11 mouse cellular contexts compared by ENCODE assay signal in the genomic region with DNA sequence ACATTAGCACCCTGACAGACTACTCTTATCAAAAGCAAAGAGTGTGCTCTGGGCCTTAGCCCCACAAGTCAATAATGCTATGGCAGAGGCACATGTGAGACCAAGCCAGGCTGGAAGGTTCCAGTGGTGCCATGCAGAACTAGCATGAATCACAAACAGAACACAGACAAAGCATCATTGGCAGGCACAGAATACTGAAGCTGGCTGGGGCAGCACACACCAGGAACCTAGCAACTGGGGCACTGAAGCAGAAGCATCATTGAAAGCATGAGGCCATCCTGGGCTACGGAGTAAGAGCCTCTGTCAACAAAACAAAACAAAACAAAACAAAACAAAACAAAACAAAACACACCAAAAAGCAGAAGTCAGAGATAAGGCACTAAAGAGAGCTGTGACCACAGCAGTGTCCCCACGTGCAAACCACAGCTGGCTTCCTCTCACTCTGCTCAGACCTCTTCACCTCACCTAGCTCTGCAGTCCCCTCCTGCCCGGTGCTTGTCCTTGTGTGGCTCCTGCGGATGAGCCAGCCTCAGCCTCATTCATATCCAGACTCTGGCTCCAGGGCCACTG. TPM values are rescaled to one million over a fixed set of nuclear protein-coding genes. Genes with fewer than 3 reads are reported as not detected.
DNase-seq lines count a peak whose midpoint lies in the region; ATAC-seq and TF ChIP-seq lines count a peak whose summit lies in the region.
"Had no signal": no experiment of that assay in that cellular context is flagged by ENCODE, and none has a peak within 500 bp of the region (broad histone marks: within the 10 kb centered on the region; RNA-seq: fewer than 3 reads in every experiment).

No protein-coding gene starts in this region.

- H3K4me1 ChIP-seq in spleen, adult 2 months (ENCODE audit: control insufficient read depth, insufficient read depth, insufficient read length): peaks cover 26% of the 10 kb centered on the region; the same call in 1 of the 2 replicates
- H3K4me1 ChIP-seq in liver, postnatal 0 days (ENCODE audit: insufficient read depth): peaks cover 33% of the 10 kb centered on the region
- H3K4me1 ChIP-seq in neural tube, embryonic 15.5 days: no peaks in the 10 kb centered on the region
- H3K4me1 ChIP-seq: forebrain, embryonic 13.5 days had no signal

- no peaks in the 10 kb centered on the region for H3K36me3 ChIP-seq in spleen, adult 2 months (ENCODE audit: control insufficient read depth, insufficient read depth, low read length)
- no peaks in the 10 kb centered on the region for H3K36me3 ChIP-seq in liver, postnatal 0 days (replicated peaks; ENCODE audit: insufficient read depth, low read length)
- no peaks in the 10 kb centered on the region for H3K36me3 ChIP-seq in neural tube, embryonic 15.5 days
- H3K36me3 ChIP-seq: heart, embryonic 15.5 days had no signal

- DNase-seq in gastrocnemius, adult 2 months: no peak
- no peak for DNase-seq in gastrocnemius, postnatal 14 days
- peak; percentile 34 to 54 for DNase-seq in spleen, adult 2 months (ENCODE audit: low read depth in 1 of 2, low spot score in 2 of 2)
- no peak for DNase-seq in spleen, postnatal 14 days (ENCODE audit: low spot score in 2 of 2)
- peak; percentile 42 for DNase-seq in liver, postnatal 0 days
- DNase-seq in adipocyte (ENCODE audit: low spot score): no peak
- DNase-seq: kidney, adult 8-10 months had no signal

- H3K9me3 ChIP-seq in liver, postnatal 0 days (ENCODE audit: low read length): no peaks in the 10 kb centered on the region
- no peaks in the 10 kb centered on the region for H3K9me3 ChIP-seq in neural tube, embryonic 15.5 days (replicated peaks)
- H3K9me3 ChIP-seq: forebrain, embryonic 13.5 days; heart, embryonic 15.5 days had no signal

- no peak for TF ChIP-seq POLR2A in spleen, adult 2 months (IDR thresholded peaks at IDR 0.05; ENCODE audit: low read depth, low read length)

- H3K9ac ChIP-seq in liver, postnatal 0 days (replicated peaks): peak overlapping the region; percentile 41
- no peak overlapping the region for H3K9ac ChIP-seq in neural tube, embryonic 15.5 days (replicated peaks)
- H3K9ac ChIP-seq: forebrain, embryonic 13.5 days; heart, embryonic 15.5 days had no signal

- peak overlapping the region; percentile 89 for H3K27ac ChIP-seq in gastrocnemius, adult 2 months
- H3K27ac ChIP-seq in spleen, adult 2 months (ENCODE audit: insufficient read depth, low read length): peak overlapping the region; percentile 82
- peak overlapping the region; percentile 90 for H3K27ac ChIP-seq in liver, postnatal 0 days (ENCODE audit: low read depth)
- no peak overlapping the region for H3K27ac ChIP-seq in neural tube, embryonic 15.5 days (replicated peaks)
- H3K27ac ChIP-seq: forebrain, embryonic 13.5 days; heart, embryonic 15.5 days had no signal

- ATAC-seq in liver, postnatal 0 days: peak; percentile 20; the same call in 1 of the 2 replicates
- ATAC-seq in cerebellum, adult (ENCODE audit: insufficient number of reproducible peaks, low FRiP score, low TSS enrichment): no peak
- ATAC-seq in neural tube, embryonic 15.5 days (ENCODE audit: low FRiP score): no peak
- ATAC-seq: forebrain, embryonic 13.5 days had no signal

- TF ChIP-seq CTCF in gastrocnemius, adult 2 months (IDR thresholded peaks at IDR 0.05): no peak
- no peak for TF ChIP-seq CTCF in spleen, adult 2 months (IDR thresholded peaks at IDR 0.05; ENCODE audit: extremely low read depth, insufficient read depth, insufficient read length, insufficient replicate concordance)
- no peak for TF ChIP-seq CTCF in liver, postnatal 0 days (IDR thresholded peaks at IDR 0.05; ENCODE audit: low read depth)

- intact Hi-C loops in gastrocnemius, adult 2 months (cut with DNase I): no loop called here
- intact Hi-C loops in gastrocnemius, postnatal 14 days (cut with DNase I; ENCODE audit: low total_unique reads): no loop called here

- no peak overlapping the region for H3K4me3 ChIP-seq in gastrocnemius, adult 2 months
- H3K4me3 ChIP-seq in spleen, adult 2 months (ENCODE audit: extremely low read depth, insufficient read depth, insufficient read length): no peak overlapping the region
- no peak overlapping the region for H3K4me3 ChIP-seq in liver, postnatal 0 days (ENCODE audit: low read depth, low read length)
- no peak overlapping the region for H3K4me3 ChIP-seq in neural tube, embryonic 15.5 days (replicated peaks)
- H3K4me3 ChIP-seq: forebrain, embryonic 13.5 days; heart, embryonic 15.5 days had no signal

- no peak overlapping the region for H3K4me2 ChIP-seq in liver, postnatal 0 days (ENCODE audit: low read depth, low read length)
- no peak overlapping the region for H3K4me2 ChIP-seq in neural tube, embryonic 15.5 days
- H3K4me2 ChIP-seq: forebrain, embryonic 13.5 days; heart, embryonic 15.5 days had no signal

- no peak for TF ChIP-seq EP300 in liver, postnatal 0 days (IDR thresholded peaks at IDR 0.05; ENCODE audit: low read depth)

- 16% methylated on average over 4 of the region's 4 CpGs for WGBS in spleen, adult 2 months
- 37% methylated on average over 4 of the region's 4 CpGs for WGBS in liver, postnatal 0 days (ENCODE audit: insufficient replicate concordance)
- 65% methylated on average over 4 of the region's 4 CpGs for WGBS in neural tube, embryonic 15.5 days

- H3K27me3 ChIP-seq in spleen, adult 2 months (ENCODE audit: control insufficient read depth, insufficient read depth, low read length): no peaks in the 10 kb centered on the region
- no peaks in the 10 kb centered on the region for H3K27me3 ChIP-seq in liver, postnatal 0 days (ENCODE audit: insufficient read depth, low read length)
- H3K27me3 ChIP-seq in neural tube, embryonic 15.5 days (replicated peaks): no peaks in the 10 kb centered on the region
- H3K27me3 ChIP-seq: forebrain, embryonic 13.5 days; heart, embryonic 15.5 days had no signal

RNA-seq across cellular contexts. Expression of a gene that starts 28.7 kb away (rescaled TPM):
- 10 to 100 TPM; 40.3 to 60.3 TPM for total RNA-seq in gastrocnemius, adult 2 months (2021)
- total RNA-seq in gastrocnemius, postnatal 14 days (2021): 10 to 100 TPM; 71.4 to 87.7 TPM
- polyA plus RNA-seq in spleen, adult 2 months (2012; rRNA removed): 39.2 and 47.4 TPM in 2 replicates
- polyA plus RNA-seq in liver, postnatal 0 days (2015; fragmentation: Nextera tagmentation; extraction: Ambion mirVana): 34.4 and 35.0 TPM in 2 replicates
- 89.7 and 101 TPM in 2 replicates for polyA plus RNA-seq in neural tube, embryonic 15.5 days (2015; fragmentation: Nextera tagmentation; extraction: Ambion mirVana)

RNA-seq across cellular contexts. Expression of a gene that starts 29.4 kb away (rescaled TPM):
- total RNA-seq in gastrocnemius, adult 2 months (2021): 10 to 100 TPM; 73.0 to 89.6 TPM
- 10 to 100 TPM; 30.8 to 77.9 TPM for total RNA-seq in gastrocnemius, postnatal 14 days (2021)
- 44.3 and 55.8 TPM in 2 replicates for polyA plus RNA-seq in spleen, adult 2 months (2012; rRNA removed)
- polyA plus RNA-seq in liver, postnatal 0 days (2015; fragmentation: Nextera tagmentation; extraction: Ambion mirVana): 13.4 and 14.2 TPM in 2 replicates
- polyA plus RNA-seq in neural tube, embryonic 15.5 days (2015; fragmentation: Nextera tagmentation; extraction: Ambion mirVana): 25.0 and 25.8 TPM in 2 replicates

Comparison
In these comparisons a context has a peak if more than half of its experiments do, and no peak if none do; other contexts are left out.
1. DNase-seq: peak in spleen, adult 2 months (2 of 2) and liver, postnatal 0 days (single experiment); none in gastrocnemius, adult 2 months (single experiment), gastrocnemius, postnatal 14 days (single experiment), spleen, postnatal 14 days (0 of 2) and adipocyte (single experiment).